Mouse (Mus musculus): ENCODE measurements around the gene Nradd. TPM values are rescaled to one million over a fixed set of nuclear protein-coding genes. Genes with fewer than 3 reads are reported as not detected.
A peak's percentile ranks its signal among the peaks of the same experiment; 100 is the strongest.

Nradd gene
- total and polyA plus RNA-seq, 3 experiments: 1.3 to 2.9 (median 1.4) TPM

- no peak overlapping the region for H3K4me3 ChIP-seq
- H3K27ac ChIP-seq: no peak overlapping the region
- 88% methylated on average over 12 of the region's 12 CpGs for WGBS
- TF ChIP-seq EP300 (IDR thresholded peaks at IDR 0.05; ENCODE audit: insufficient read depth, low read depth, low read length): no peak
- no peak for TF ChIP-seq CTCF (IDR thresholded peaks at IDR 0.05)
- no peak for TF ChIP-seq POLR2A (IDR thresholded peaks at IDR 0.05; ENCODE audit: insufficient read depth, low read depth, low read length)
- H3K9ac ChIP-seq (ENCODE audit: low read depth, low read length): no peak overlapping the region
- intact Hi-C loops (cut with DNase I): no loop called here
- no peak for DNase-seq
- peaks cover 10% of the 10 kb centered on the region for H3K79me2 ChIP-seq (replicated peaks; ENCODE audit: control insufficient read depth, insufficient read depth, low read length)
- H3K36me3 ChIP-seq (ENCODE audit: control insufficient read depth, insufficient read depth, low read length): no peaks in the 10 kb centered on the region
- H3K4me1 ChIP-seq (ENCODE audit: control insufficient read depth, insufficient read depth, low read length): peaks cover 8% of the 10 kb centered on the region
- no peaks in the 10 kb centered on the region for H3K27me3 ChIP-seq (ENCODE audit: control insufficient read depth, insufficient read depth, low read length)
Measured at GRCm38 (mm10) chr9:110659521-110659920, 35.3 kb upstream of the Nradd start.

DNA sequence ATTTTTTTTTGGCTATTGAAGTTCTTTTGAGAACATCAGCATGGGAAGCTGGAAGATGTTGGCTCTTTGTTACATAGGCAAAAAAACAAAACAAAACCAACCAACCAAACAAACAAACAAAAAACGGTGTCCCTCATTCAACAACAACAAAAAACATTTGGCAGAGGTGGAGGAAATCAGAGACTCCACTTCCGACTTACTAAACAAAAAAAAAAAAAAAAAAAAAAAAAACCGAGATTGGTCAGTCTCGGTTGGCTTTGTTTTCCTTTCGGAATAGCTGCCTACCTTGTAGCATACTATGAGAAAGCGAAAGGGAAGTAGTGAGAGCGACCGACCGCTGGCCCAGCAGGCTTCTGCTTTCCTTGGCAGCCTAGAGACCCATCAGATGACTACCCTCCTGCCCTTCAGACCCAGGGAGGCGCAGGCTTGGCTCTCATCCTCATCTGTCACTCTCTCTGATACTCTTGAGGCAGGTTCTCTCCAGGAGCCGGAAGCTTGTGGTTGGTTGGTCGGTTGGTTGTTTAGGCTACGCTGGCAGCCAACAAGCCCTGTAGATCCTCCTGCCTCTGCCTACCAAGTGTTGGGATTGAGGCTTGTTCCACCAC lies 33.3 kb upstream of the Nradd start:
- Histone ChIP-seq H3K4me1 (ENCODE audit: control insufficient read depth, insufficient read depth, low read length) (peaks cover 8% of the 10 kb centered on the region), H3K27ac (peak overlapping the region; percentile 98), H3K79me2 (replicated peaks; ENCODE audit: control insufficient read depth, insufficient read depth, low read length) (peaks cover 10% of the 10 kb centered on the region), H3K9ac (ENCODE audit: low read depth, low read length) (peak overlapping the region; percentile 24; the same call in 1 of the 2 replicates), H3K4me3 (peak overlapping the region; percentile 78), H3K27me3 (ENCODE audit: control insufficient read depth, insufficient read depth, low read length) (no peaks in the 10 kb centered on the region), H3K36me3 (ENCODE audit: control insufficient read depth, insufficient read depth, low read length) (no peaks in the 10 kb centered on the region)
- intact Hi-C loops (cut with DNase I): loop anchor here (2.0 kb wide), 1 partner anchor 15 kb away; no protein-coding TSS in a partner anchor
- TF ChIP-seq CTCF (IDR thresholded peaks at IDR 0.05) (no peak), EP300 (IDR thresholded peaks at IDR 0.05; ENCODE audit: insufficient read depth, low read depth, low read length) (peak; percentile 37; the same call in 1 of the 2 replicates), POLR2A (IDR thresholded peaks at IDR 0.05; ENCODE audit: insufficient read depth, low read depth, low read length) (peak; percentile 81)
- WGBS: 23% methylated on average over 13 of the region's 13 CpGs
- DNase-seq: peak; percentile 66 to 78

DNA sequence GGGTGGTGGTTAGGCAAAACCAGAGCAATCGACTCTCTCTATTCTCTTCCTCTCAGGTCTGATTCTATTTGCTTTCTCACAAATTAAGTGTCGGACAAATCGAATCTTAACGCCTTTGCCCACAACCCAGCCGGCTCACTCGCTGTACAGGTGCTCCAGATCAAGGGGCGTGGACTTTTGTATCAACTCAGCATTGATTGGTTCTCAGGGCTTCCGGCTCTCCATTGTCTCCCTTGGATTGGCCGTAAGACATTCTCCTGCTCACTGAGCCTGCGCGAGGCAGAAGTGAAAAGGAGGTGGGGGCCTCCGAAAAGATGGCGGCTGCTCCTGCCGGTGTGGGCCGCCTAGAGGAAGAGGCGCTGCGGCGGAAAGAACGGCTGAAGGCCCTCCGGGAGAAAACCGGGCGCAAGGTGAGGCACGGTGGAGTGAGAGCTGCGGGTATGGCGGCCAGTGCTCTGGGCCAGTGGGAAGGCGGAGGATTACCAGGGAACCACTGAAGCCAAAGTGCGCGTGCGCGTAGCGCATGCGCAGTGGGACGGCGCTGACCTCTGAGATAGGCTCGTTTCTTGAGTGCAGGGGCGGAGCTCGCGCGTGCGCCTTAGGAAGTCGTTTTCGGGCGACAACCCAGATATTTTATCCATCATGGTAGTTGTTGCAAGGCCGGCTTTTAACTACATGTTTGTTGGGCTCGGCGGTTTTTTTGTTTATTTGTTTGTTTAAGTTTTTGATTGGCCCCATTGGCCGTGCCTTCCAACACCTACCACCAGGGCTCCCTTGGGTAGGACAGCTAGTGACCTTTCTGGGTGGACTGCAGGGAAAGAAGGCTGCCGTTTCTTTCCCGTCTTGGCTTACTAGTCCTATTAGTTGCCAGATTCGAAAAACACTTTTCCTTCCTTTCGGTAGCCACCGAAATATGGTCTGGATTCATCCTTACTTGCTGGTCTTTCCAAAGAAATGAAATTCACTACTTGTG lies 32.3 kb upstream of the Nradd start, which contains the start of gene Ccdc12:
TSS of gene Ccdc12 (plus strand) at position 255 of the 973 bp plus-strand sequence.
- Histone ChIP-seq H3K9ac (ENCODE audit: low read depth, low read length) (peak within 1 kb of the TSS; percentile 84), H3K36me3 (ENCODE audit: control insufficient read depth, insufficient read depth, low read length) (no peaks in the 10 kb centered on the region), H3K27me3 (ENCODE audit: control insufficient read depth, insufficient read depth, low read length) (no peaks in the 10 kb centered on the region), H3K79me2 (replicated peaks; ENCODE audit: control insufficient read depth, insufficient read depth, low read length) (peaks cover 3% of the 10 kb centered on the region), H3K4me1 (ENCODE audit: control insufficient read depth, insufficient read depth, low read length) (peaks cover 10% of the 10 kb centered on the region), H3K4me3 (peak within 1 kb of the TSS; percentile 78), H3K27ac (peak within 1 kb of the TSS; percentile 98)
- intact Hi-C loops (cut with DNase I): loop anchor here (2.0 kb wide), 1 partner anchor 16 kb away; no protein-coding TSS in a partner anchor
- DNase-seq: peak; percentile 95 to 97
- WGBS: under 1% methylated on average over 52 of the region's 52 CpGs
- peak; percentile 56; the same call in 1 of the 2 replicates for TF ChIP-seq EP300 (IDR thresholded peaks at IDR 0.05; ENCODE audit: insufficient read depth, low read depth, low read length)
- TF ChIP-seq POLR2A (IDR thresholded peaks at IDR 0.05; ENCODE audit: insufficient read depth, low read depth, low read length): peak; percentile 76
- peak; percentile 49 for TF ChIP-seq CTCF (IDR thresholded peaks at IDR 0.05)

DNA sequence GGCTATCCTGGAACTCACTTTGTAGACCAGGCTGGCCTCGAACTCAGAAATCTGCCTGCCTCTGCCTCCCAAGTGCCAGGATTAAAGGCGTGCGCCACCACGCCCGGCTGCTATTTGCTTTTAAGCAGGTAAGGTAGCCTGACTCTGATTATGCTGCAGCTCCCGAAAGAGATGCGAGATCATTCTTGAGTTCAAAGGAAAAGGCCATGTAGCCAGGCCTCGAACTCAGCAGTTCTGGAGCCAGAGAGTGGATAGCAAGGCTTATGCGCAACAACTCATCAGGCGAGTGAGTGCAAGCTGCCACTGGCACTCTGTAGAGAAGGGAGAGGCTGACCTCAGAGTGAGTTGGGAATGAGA lies 31.4 kb upstream of the Nradd start:
- intact Hi-C loops (cut with DNase I): loop anchor here (2.0 kb wide), 1 partner anchor 17 kb away; no protein-coding TSS in a partner anchor
- Histone ChIP-seq H3K79me2 (replicated peaks; ENCODE audit: control insufficient read depth, insufficient read depth, low read length) (0 out of 2 replicates have a peak, but pooled peaks cover 2% of the 10 kb centered on the region), H3K4me3 (peak overlapping the region; percentile 78; the same call in 1 of the 2 replicates), H3K27me3 (ENCODE audit: control insufficient read depth, insufficient read depth, low read length) (no peaks in the 10 kb centered on the region), H3K27ac (peak overlapping the region; percentile 98), H3K36me3 (ENCODE audit: control insufficient read depth, insufficient read depth, low read length) (no peaks in the 10 kb centered on the region), H3K9ac (ENCODE audit: low read depth, low read length) (no peak overlapping the region), H3K4me1 (ENCODE audit: control insufficient read depth, insufficient read depth, low read length) (peaks cover 10% of the 10 kb centered on the region)
- DNase-seq: no peak
- 85% methylated on average over 10 of the region's 10 CpGs for WGBS
- TF ChIP-seq POLR2A (IDR thresholded peaks at IDR 0.05; ENCODE audit: insufficient read depth, low read depth, low read length): no peak

GRCm38 (mm10) chr9:110654726-110655650 lies 30.7 kb upstream of the Nradd start:
- H3K4me3 ChIP-seq: no peak overlapping the region
- WGBS: 86% methylated on average over 19 of the region's 19 CpGs
- no peaks in the 10 kb centered on the region for H3K36me3 ChIP-seq (ENCODE audit: control insufficient read depth, insufficient read depth, low read length)
- TF ChIP-seq POLR2A (IDR thresholded peaks at IDR 0.05; ENCODE audit: insufficient read depth, low read depth, low read length) (no peak), CTCF (IDR thresholded peaks at IDR 0.05) (no peak), EP300 (IDR thresholded peaks at IDR 0.05; ENCODE audit: insufficient read depth, low read depth, low read length) (no peak)
- intact Hi-C loops (cut with DNase I): no loop called here
- no peak for DNase-seq
- peaks cover 10% of the 10 kb centered on the region for H3K4me1 ChIP-seq (ENCODE audit: control insufficient read depth, insufficient read depth, low read length)
- no peaks in the 10 kb centered on the region for H3K27me3 ChIP-seq (ENCODE audit: control insufficient read depth, insufficient read depth, low read length)
- 0 out of 2 replicates have a peak, but pooled peaks cover 2% of the 10 kb centered on the region for H3K79me2 ChIP-seq (replicated peaks; ENCODE audit: control insufficient read depth, insufficient read depth, low read length)
- H3K27ac ChIP-seq: no peak overlapping the region
- no peak overlapping the region for H3K9ac ChIP-seq (ENCODE audit: low read depth, low read length)

Measured in heart, adult 2 months (tissue).